Mouse (Mus musculus) adrenal gland, postnatal 14 days (tissue): ENCODE measurements at regions not wholly inside any gene's neighbourhood (a gene's known extent, or its start where the extent isn't known, plus 50 kb on each side); places are given as distances from the start of the nearest gene placed in this dataset.

Source experiments
- DNase-seq: peaks from one replicate; pipeline ENCODE4 v3.0.0; 2021; ENCODE audit warnings: mixed read lengths

GRCm38 (mm10) chr12:35614885-35615284 lies 80.0 kb upstream of the Ahr start:
- DNase-seq: no peak

- no peak for DNase-seq
These were observed 72.8 kb upstream of the Ahr start for GRCm38 (mm10) chr12:35607652-35608051.

GRCm38 (mm10) chr12:35603742-35604141 lies 68.9 kb upstream of the Ahr start:
- no peak for DNase-seq

GRCm38 (mm10) chr12:35602589-35602988 lies 67.8 kb upstream of the Ahr start:
- DNase-seq: no peak

- no peak for DNase-seq
These were observed 63.5 kb upstream of the Ahr start for GRCm38 (mm10) chr12:35598298-35598697.

- DNase-seq: no peak
These were observed 58.0 kb upstream of the Ahr start for GRCm38 (mm10) chr12:35592866-35593265.
